Mouse (Mus musculus) right cerebral cortex, postnatal 14 days (tissue): ENCODE measurements around the gene Pifo.
A peak's percentile ranks its signal among the peaks of the same experiment; 100 is the strongest.
"Not testable (repeated sequence)": the region's sequence is repeated elsewhere in the genome, so short reads cannot be mapped to it uniquely, and the experiment has no call there.

Experiments
- DNase-seq: peaks from one replicate; pipeline ENCODE4 v3.0.0; 2022

Gene Pifo

DNA sequence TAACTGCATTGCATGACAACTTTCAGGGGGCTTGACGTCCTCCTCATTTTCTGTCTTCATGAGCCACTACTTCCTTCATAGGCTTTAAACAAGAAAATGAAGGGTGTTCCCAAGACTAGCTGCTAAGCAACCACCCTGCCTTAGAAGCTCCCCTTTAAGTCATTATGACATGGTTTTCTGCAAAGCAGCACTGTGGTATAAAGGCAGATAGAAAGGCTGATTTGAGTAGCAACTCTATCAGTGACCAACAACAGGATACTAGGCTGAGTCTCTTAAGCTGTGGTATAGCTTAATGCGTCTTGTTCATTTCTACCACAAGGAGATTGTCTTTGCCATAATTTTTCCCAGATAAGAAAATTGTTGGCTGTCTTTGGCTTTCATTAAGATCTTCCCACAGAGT lies at the start of gene Pifo:
Gene Pifo, minus strand, starts transcription at position 101 of the 400 bp plus-strand sequence.
- no peak for DNase-seq

DNA sequence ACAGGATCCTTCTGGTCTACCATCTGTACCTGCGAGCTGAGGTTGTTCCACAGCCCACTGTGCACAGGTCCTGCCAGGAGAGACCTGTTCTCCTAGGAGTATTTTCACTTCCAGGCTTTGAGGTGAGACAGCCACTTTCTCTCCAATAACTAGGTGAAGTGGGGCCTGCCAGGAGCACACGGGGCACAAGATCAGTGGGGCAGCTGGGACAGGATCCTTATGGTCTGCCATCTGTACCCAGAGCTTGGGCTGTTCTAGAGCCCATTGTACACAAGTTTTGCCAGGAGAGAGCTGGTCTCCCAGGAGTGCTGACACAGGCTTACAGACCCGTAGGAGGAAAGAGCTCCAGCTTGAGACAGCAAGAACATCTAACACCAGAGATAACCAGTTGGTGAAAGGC lies 43.5 kb upstream of the Pifo start:
- DNase-seq = no peak

- DNase-seq = no peak
Observed at GRCm38 (mm10) chr3:106051896-106052295, 37.5 kb upstream of the Pifo start.

DNA sequence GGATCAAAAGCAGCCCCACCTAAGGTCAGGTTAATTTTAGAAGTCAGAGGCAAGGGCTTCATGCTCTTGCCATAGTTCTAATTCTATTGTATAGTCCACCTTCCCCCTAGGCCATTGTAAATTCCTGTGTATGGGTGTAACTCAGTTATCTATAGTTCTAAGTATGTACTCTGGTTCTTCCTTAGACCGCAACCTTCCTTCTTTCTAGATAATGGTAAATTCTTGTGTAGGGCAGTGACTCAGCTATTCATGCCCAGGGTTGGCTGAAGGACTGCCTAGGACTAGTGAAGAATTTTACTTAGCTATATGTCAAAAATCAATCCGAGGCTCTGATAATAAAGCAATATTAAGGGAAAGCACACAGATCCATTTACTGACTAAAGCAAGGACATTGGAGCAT lies 25.9 kb upstream of the Pifo start:
- no peak for DNase-seq

DNA sequence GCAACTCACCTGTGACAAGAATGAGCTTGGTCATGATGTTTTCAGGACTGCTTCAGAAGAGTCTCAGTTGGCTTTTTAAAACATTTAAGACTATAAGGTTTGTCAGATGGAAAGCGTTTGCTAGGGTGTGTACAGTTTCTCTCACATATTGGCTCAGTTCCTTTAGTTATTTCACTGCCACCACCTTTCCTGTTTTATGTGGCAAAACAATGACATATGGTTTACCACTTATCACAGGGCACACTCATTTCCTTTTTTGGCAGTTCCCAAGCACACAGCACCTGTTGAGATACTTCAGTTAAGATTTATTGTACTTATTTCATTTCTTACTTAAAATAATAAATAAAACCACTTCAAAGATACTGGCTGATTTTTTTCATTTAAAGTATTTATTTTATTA lies 18.3 kb upstream of the Pifo start, which contains the start of gene Chil5:
Gene Chil5, minus strand, starts transcription at position 34 of the 400 bp plus-strand sequence.
- no peak for DNase-seq

GRCm38 (mm10) chr3:106024135-106024534 lies 9.7 kb upstream of the Pifo start:
- DNase-seq = no peak

- no peak for DNase-seq
Observed at GRCm38 (mm10) chr3:106021840-106022239, 7.4 kb upstream of the Pifo start.

DNA sequence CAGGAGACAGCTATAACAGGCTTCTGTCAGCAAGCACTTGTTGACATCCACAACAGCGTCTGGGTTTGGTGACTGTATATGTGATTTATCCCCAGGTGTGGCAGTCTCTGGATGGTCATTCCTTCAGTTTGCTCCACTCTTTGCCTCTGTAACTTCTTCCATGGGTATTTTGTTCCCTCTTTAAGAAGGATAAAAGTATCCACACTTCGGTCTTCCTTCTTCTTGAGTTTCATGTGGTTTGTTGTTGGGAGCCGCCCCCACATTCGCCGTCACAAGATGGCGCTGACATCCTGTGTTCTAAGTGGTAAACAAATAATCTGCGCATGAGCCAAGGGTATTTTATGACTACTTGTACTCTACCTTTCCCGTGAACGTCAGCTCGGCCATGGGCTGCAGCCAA lies 11.1 kb downstream of the Pifo start:
- not testable (repeated sequence) for DNase-seq

GRCm38 (mm10) chr3:106001416-106002370 lies 12.8 kb downstream of the Pifo start:
- DNase-seq = peak; percentile 11

DNA sequence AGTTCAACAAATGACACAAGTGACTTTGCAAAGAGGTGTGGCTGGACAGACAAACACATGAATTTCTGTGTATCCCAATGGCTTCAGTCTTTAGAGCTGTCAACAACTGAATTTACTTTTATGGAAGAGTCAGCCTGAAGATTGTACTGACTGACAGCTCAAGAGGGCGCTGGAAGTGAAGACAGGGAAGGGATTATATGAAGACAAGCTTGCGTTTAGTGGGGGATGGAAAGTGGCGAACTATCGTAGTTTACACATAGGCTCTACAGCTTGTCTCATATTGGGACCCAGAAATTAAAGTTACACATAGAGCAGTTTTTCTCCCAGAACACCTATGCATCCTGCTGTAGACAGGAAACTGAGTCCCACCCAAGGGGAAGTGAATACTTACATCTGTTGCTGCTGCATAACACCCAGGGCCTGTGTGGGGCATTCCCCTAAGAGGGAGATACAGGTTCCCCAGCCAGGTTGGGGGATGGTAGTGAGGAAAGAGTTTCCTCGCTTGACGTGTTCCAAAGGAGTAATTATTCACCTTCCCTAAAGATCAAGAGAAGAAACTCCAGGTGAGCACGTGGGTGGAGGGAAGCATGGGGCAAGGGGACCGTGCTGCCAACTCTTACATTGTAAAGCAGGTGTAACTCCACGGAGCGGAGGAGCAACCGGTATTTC lies 13.6 kb downstream of the Pifo start:
- no peak for DNase-seq

DNA sequence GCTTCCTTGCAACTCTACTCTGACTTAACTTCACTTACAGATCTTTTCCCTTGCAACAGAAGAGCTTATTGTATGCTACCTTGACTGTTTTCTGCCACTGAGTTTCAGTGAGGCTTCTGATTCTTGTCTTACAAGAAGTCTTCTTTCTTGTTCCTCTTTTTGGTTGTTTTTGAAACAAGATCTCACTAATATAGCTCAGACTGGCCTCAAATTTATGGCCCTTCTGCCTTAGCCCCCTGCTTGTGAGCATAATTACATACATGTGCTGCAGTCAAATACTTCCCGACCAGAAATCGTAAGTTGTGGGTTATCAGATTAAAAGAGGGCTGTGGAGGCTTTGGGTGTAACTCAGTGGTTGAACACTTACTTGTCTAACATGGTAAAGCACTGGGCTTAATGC lies 19.7 kb downstream of the Pifo start:
- no peak for DNase-seq

DNA sequence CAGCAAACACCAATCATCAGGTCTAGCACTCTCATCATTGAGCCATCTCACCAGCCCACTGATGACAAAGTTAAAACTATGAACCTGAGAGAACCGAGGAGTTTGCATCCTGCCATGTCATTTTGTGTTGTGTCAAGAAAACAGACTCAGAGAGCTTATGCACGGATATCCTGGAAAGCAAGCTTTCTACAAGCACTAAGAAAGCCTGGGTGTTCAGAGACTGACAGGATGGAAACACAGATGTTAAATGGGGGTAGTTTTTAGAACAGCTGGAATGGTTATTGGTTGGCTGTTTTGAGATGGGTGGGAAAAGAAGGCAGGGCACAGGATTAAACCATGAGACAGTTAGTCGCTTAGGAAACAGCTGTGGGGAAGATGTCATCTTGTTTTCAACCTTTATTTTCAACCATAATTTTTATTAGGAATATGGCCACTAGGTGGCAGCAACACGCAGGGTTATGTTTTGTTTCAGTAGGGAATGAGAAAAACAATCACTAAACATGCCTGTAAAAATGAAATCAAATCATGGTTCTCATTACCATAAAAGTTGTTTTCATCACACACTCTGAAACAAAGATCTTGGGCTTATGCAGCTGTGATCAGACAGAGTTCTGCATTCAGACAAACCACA lies 22.7 kb downstream of the Pifo start:
- peak; percentile 28 for DNase-seq

DNA sequence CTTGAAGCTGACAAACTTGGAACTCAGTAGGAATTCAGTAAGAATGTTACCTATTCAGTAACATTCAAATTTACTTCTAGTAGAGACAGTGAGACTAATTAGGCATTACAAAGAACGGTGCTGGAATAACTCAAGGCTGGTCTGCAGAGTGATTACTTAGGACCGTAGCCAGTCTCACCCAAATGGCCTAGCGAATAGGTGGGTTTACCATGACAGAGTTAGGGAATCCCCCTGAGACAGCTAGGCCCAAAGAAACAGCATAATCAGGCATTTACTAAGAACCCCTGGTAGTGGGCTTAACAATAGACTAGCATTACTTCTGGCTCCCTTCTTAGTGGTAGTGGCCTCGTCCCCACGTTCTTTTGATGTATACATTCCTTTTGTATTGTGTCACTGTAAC lies 24.8 kb downstream of the Pifo start:
- DNase-seq = not testable (repeated sequence)

DNA sequence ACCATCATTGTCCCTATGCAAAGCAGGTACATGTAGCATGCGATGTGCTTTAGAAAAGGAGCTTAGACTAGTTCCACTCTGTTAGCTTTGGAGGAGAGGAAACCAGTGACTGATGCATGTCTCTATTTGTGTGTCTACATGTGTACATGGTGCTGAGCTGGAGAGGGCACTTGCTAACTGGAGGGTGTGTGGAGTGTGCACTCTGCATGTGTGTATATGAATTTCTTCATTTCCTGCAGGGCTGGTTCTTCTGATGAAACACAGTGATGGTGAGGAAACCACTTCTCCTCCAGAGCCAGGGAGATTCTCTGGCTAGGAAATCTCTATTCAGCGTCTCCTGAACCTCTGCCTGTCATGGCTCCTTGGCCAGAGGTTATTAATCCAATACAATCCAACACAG lies 40.3 kb downstream of the Pifo start:
- no peak for DNase-seq

- DNase-seq = no peak
Observed at GRCm38 (mm10) chr3:105973411-105973810, 41.0 kb downstream of the Pifo start, which contains the start of gene Ovgp1. Ovgp1 (plus strand) TSS chr3:105973711.

DNA sequence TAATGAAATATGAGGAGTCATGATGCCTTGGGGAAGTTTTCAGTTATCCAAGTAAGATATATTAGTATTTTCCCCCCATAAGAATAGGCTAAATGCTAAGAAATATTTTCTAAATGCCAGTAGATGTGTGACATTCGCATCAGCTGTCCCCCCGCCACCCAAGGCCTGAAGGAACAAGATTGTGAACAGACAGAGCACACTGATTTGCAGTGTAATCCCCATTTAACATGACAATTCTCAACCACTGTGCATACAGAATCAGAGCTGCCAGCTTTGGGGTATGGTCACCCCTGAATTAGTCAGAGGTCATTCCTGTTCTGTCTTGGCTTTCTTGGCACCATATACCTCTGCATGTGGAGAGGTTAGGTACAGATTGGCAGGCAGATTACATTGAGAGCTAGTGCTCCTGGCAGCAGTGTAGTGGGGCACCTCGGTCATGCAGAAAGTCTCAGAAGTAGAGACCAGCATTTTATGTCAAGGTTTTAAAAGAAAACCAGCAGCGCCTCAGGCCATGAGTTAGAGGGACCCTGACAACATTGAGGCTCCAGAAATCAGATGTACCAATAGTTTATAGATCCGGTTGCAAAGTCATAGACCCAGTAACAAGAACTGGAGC lies 42.5 kb downstream of the Pifo start:
- DNase-seq = no peak

DNA sequence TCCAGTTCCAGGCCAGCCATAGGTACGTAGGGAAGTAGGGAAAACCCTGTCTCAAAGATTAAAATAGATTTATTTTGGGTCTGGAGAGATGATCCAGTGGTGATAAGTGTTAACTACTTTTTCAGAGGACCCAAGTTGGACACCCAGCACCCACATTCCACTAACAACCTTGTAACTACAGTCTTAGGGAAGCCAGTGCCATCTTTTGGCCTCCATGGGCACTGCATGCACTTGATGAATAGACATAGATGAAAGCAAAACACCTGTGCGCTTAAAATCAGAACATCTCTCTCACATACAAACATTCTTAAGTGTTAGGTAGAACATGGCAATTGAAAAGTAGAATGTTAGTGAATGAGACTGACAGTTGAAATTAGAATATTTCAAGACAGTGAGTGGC lies 53.7 kb downstream of the Pifo start:
- DNase-seq = no peak

- DNase-seq = no peak
Observed at GRCm38 (mm10) chr3:105959999-105960398, 54.4 kb downstream of the Pifo start, which contains the start of gene Atp5f1. Atp5f1 (minus strand) TSS chr3:105960099.

GRCm38 (mm10) chr3:105959585-105959984 lies 54.9 kb downstream of the Pifo start:
- no peak for DNase-seq

- DNase-seq = peak; percentile 92
Observed at GRCm38 (mm10) chr3:105958974-105959580, 55.4 kb downstream of the Pifo start, which contains the start of gene Wdr77. Wdr77 (plus strand) TSS chr3:105959369.

GRCm38 (mm10) chr3:105958204-105958603 lies 56.2 kb downstream of the Pifo start:
- no peak for DNase-seq

DNA sequence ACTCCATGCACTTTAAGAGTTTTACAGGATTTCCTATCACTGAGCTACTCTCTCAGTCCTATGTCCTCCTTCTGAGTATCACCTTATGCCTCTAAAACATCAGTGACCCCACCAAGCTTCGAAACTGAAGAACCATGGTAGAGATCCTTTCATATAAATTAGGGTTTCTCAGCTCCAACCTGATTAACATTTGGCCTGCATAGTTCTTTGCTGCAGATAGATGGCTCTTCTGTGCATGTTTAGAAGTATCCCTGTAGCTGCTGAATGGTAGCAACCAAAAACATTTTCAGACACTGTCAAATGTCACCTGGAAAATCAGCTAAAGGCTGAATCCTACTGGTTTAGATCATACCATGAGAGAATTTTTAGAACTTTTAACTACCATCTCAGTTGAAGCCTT lies 57.2 kb downstream of the Pifo start:
- no peak for DNase-seq
